Mouse (Mus musculus) MEL (cell line): ENCODE data around the gene Ldhc.

Experiments
- CTCF ChIP-seq, 3 experiments: IDR thresholded peaks in 2 of 3; conservative IDR thresholded peaks in 1 of 3; 2 replicates each; pipeline ENCODE4 v1.5.1; 2011 to 2012; ENCODE audit warnings: low read length in 3 of 3, low read depth in 2 of 3, mild to moderate bottlenecking in 2 of 3, improper control_type of control experiment in 1 of 3, inconsistent platforms in 1 of 3, mixed read lengths in 1 of 3, moderate library complexity in 1 of 3; ENCODE audit not compliant: control insufficient read depth in 1 of 3, insufficient read depth in 1 of 3, poor library complexity in 1 of 3, severe bottlenecking in 1 of 3
- EP300 ChIP-seq, 2 experiments: IDR thresholded peaks; 2 replicates each; pipeline ENCODE4 v1.6.1; 2011; ENCODE audit warnings: improper control_type of control experiment in 2 of 2, low read length in 2 of 2, low read depth in 1 of 2, mild to moderate bottlenecking in 1 of 2
- HCFC1 ChIP-seq: IDR thresholded peaks from 2 replicates; pipeline ENCODE4 v1.6.1; 2012; ENCODE audit warnings: low read depth, mild to moderate bottlenecking, inconsistent platforms, low read length, improper control_type of control experiment, moderate library complexity
- NELFE ChIP-seq: IDR thresholded peaks from 2 replicates; pipeline ENCODE4 v1.6.1; 2011; ENCODE audit warnings: low read depth, low read length, improper control_type of control experiment
- TAL1 ChIP-seq: IDR thresholded peaks from 2 replicates; pipeline ENCODE4 v1.6.1; 2012; ENCODE audit warnings: mild to moderate bottlenecking, inconsistent platforms, low read length, moderate library complexity, mixed read lengths

- TF ChIP-seq TAL1 = no peak
- no peak for TF ChIP-seq CTCF (IDR thresholded peaks at IDR 0.05 in 2 of 3, conservative IDR thresholded peaks at IDR 0.05 in 1 of 3; ENCODE audit: control insufficient read depth in 1 of 3, insufficient read depth in 1 of 3, low read depth in 2 of 3, low read length in 3 of 3, poor library complexity in 1 of 3, severe bottlenecking in 1 of 3)
- TF ChIP-seq HCFC1 = no peak
- no peak for TF ChIP-seq NELFE
- TF ChIP-seq EP300 (IDR thresholded peaks at IDR 0.05; ENCODE audit: low read depth in 1 of 2, low read length in 2 of 2) = peak; percentile 38 to 57; a peak in 3 of 4 replicates
Observed at GRCm38 (mm10) chr7:46918678-46919371, 57.8 kb downstream of the Ldhc start.
